Mouse (Mus musculus) right cerebral cortex, adult 2 months (tissue): ENCODE measurements around the gene Tas2r125.
"Not testable (repeated sequence)": the region's sequence is repeated elsewhere in the genome, so short reads cannot be mapped to it uniquely, and the experiment has no call there.

Experiments used
- DNase-seq, 2 experiments: peaks; one replicate each; pipeline ENCODE4 v3.0.0; 2021 to 2022; ENCODE audit warnings: low spot score in 2 of 2

Tas2r125 gene

DNA sequence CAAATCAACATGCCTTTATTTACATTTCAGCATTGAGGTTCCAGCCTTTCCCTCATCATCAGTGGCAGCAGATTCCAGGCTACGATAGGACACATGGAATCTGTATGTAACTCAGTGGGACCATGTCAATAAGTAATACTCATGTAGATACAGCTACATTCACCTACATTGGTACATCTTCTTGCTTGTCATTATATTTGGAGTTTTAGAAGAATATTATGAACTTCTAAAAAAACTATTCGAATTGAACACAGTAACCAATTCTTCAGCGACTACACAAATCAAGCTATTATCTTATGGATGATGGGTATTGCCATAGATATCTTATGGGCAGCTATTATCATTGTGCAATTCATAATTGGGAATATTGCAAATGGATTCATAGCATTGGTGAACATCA lies at the start of gene Tas2r125:
Tas2r125 (plus strand) TSS at position 301 of the 400 bp plus-strand sequence.
- DNase-seq: no peak

DNA sequence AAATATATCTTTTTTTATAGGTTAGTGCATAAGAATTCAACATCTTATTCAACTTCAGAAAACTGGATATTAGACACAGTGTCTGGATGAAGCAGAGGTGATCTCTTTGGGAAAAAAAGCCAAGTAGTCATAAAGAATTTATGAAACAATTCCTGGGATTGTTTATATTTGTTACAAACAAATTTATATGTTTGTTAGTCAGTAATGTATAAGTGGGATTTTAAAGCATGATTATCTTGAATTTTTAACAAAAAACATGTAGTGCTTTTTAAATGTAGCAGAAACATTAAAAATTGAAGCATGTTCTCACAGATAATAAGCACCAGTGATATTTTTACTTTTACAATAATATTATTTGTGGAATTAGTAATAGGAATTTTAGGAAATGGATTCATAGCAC lies 41.7 kb upstream of the Tas2r125 start, which contains the start of gene Tas2r110:
Tas2r110 (plus strand) TSS at position 301 of the 400 bp plus-strand sequence.
- DNase-seq: no peak

DNA sequence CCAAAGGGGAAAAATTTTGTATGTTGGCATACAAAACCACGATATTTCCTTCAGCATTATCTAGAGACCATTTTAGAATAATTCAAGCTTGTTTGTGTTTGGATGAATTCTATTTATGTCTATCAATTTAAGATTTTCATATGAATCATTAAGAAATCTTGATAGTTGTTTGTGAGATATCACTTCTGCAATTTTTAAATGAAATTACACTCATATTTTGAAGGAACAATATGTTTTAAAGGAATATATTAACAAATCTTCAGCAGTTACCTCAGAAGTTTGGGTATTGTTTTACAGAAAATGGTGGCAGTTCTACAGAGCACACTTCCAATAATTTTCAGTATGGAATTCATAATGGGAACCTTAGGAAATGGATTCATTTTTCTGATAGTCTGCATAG lies 16.7 kb upstream of the Tas2r125 start, which contains the start of gene Tas2r113:
Tas2r113 (plus strand) TSS at position 301 of the 400 bp plus-strand sequence.
- no peak for DNase-seq

DNA sequence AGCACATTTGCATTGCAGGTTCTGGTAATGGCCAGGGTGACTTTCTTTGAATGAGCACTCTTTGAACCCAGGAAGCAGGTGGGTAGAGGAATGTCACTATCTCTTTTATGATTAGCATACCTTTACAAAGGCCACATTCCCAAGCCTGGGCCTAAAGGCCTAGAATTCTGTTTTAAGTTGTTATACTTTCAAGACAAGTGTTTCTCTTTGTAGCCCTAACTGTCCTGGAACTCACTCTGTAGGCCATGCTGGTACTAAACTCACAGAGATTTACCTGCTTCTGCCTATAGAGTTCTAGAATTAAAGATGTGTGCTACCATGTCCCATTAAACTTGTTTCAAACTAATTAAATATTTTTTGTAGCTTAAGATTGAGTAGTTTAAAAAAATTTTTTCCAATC lies 31.9 kb downstream of the Tas2r125 start:
- not testable (repeated sequence) for DNase-seq

DNA sequence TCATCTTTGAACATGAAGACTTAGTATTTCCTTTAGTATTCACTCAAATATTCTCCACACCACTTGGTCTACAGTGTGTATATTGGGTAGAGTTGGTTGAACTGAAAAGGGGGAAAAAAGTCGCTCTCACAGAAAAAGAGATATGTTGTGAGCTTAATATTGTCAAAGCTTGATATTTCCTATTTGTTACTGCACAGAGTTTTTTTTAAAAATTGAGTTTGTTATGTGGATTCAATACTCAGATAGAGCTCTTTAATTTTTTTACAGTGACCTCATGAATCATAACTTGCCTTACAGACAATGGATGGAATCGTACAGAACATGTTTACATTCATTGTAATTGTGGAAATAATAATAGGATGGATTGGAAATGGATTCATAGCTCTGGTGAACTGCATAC lies 41.4 kb downstream of the Tas2r125 start, which contains the start of gene Tas2r129:
Tas2r129 (plus strand) TSS at position 301 of the 400 bp plus-strand sequence.
- DNase-seq: no peak

DNA sequence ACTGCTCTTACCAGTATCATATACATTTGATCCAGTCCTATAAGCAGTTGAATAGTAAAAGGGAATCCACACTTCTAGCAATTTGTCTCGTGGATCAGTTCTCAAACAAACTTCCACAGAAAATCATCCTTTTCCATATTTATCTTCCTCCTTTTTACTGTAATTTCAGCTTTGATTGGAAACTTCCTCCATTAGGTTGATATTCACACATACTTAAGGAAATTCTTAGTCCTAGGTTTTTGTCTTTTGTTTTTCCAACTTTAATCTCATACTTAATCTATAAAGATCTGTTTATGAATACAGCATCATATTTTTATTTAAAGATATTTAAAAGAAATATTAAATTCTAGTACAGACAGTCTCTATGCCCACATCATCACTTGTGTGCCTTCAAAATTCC lies 48.4 kb downstream of the Tas2r125 start, which contains the start of gene Tas2r131:
Tas2r131 (minus strand) TSS at position 101 of the 400 bp plus-strand sequence.
- DNase-seq: no peak
